Comparison of ENCODE assay signal across 8 mouse cellular contexts in genomic region chr1:85933631-85934465, GRCm38 (mm10). TPM values are rescaled to one million over a fixed set of nuclear protein-coding genes. Genes with fewer than 3 reads are reported as not detected.
A peak's percentile ranks its signal among the peaks of the same experiment; 100 is the strongest.
DNase-seq lines count a peak whose midpoint lies in the region; ATAC-seq and TF ChIP-seq lines count a peak whose summit lies in the region.

No protein-coding gene starts in this region.

- no peak overlapping the region for H3K4me3 ChIP-seq in heart, embryonic 15.5 days
- H3K4me3 ChIP-seq in embryonic facial prominence, embryonic 11.5 days (ENCODE audit: low read depth, low read length): no peak overlapping the region
- H3K4me3 ChIP-seq in intestine, embryonic 16.5 days (ENCODE audit: low read length): no peak overlapping the region; the same call in 1 of the 2 replicates
- H3K4me3 ChIP-seq in myocyte: no peak overlapping the region

- H3K4me1 ChIP-seq in heart, embryonic 15.5 days (replicated peaks): peaks cover 15% of the 10 kb centered on the region
- H3K4me1 ChIP-seq in embryonic facial prominence, embryonic 11.5 days (ENCODE audit: control insufficient read depth, insufficient read depth, low read length): 0 out of 2 replicates have a peak, but pooled peaks cover 2% of the 10 kb centered on the region
- peaks cover 11% of the 10 kb centered on the region for H3K4me1 ChIP-seq in intestine, embryonic 16.5 days (ENCODE audit: control insufficient read depth, insufficient read depth, low read length)

- H3K27me3 ChIP-seq in heart, embryonic 15.5 days: no peaks in the 10 kb centered on the region
- H3K27me3 ChIP-seq in embryonic facial prominence, embryonic 11.5 days (ENCODE audit: control insufficient read depth, insufficient read depth, low read length): no peaks in the 10 kb centered on the region
- no peaks in the 10 kb centered on the region for H3K27me3 ChIP-seq in intestine, embryonic 16.5 days (replicated peaks; ENCODE audit: control insufficient read depth, insufficient read depth, low read length)
- peaks cover 13% of the 10 kb centered on the region for H3K27me3 ChIP-seq in myocyte (ENCODE audit: control insufficient read depth, insufficient read depth, insufficient read length)

- 15% methylated on average over 11 of the region's 11 CpGs for WGBS in heart, embryonic 15.5 days
- 20% methylated on average over 11 of the region's 11 CpGs for WGBS in embryonic facial prominence, embryonic 11.5 days
- WGBS in intestine, embryonic 16.5 days: 13% methylated on average over 11 of the region's 11 CpGs

- H3K27ac ChIP-seq in heart, embryonic 15.5 days: peak overlapping the region; percentile 29; the same call in 1 of the 2 replicates
- no peak overlapping the region for H3K27ac ChIP-seq in embryonic facial prominence, embryonic 11.5 days (replicated peaks; ENCODE audit: low read depth, low read length)
- H3K27ac ChIP-seq in intestine, embryonic 16.5 days (ENCODE audit: low read length): peak overlapping the region; percentile 43

- DNase-seq in heart, adult 11 months: no peak
- peak; percentile 64 for DNase-seq in embryonic facial prominence, embryonic 11.5 days (ENCODE audit: low spot score)
- no peak for DNase-seq in gastrocnemius, postnatal 4 days (ENCODE audit: low spot score in 2 of 2)
- DNase-seq in urinary bladder, postnatal 4 days (ENCODE audit: low spot score in 2 of 2): no peak
- DNase-seq in frontal cortex, postnatal 25 days (ENCODE audit: low spot score in 2 of 2): no peak

- 0 out of 2 replicates have a peak, but pooled peaks have one; percentile 11 for ATAC-seq in heart, embryonic 15.5 days (replicated peaks; ENCODE audit: insufficient number of reproducible peaks, insufficient read depth, low FRiP score, low read depth)
- peak; percentile 49; the same call in 1 of the 2 replicates for ATAC-seq in embryonic facial prominence, embryonic 11.5 days (replicated peaks; ENCODE audit: insufficient number of reproducible peaks, low FRiP score, low TSS enrichment, low read depth)
- ATAC-seq in intestine, embryonic 16.5 days: peak; percentile 49

- H3K36me3 ChIP-seq in heart, embryonic 15.5 days: no peaks in the 10 kb centered on the region
- no peaks in the 10 kb centered on the region for H3K36me3 ChIP-seq in embryonic facial prominence, embryonic 11.5 days (replicated peaks; ENCODE audit: control insufficient read depth, insufficient read depth, low read depth, low read length)
- H3K36me3 ChIP-seq in intestine, embryonic 16.5 days (ENCODE audit: control insufficient read depth, insufficient read depth, low read length): no peaks in the 10 kb centered on the region
- no peaks in the 10 kb centered on the region for H3K36me3 ChIP-seq in myocyte (ENCODE audit: control insufficient read depth, insufficient read depth)

- TF ChIP-seq POLR2A in myocyte (IDR thresholded peaks at IDR 0.05; ENCODE audit: insufficient read length, low read depth): no peak

- no peak overlapping the region for H3K9ac ChIP-seq in heart, embryonic 15.5 days
- no peak overlapping the region for H3K9ac ChIP-seq in embryonic facial prominence, embryonic 11.5 days (replicated peaks; ENCODE audit: low read length)
- peak overlapping the region; percentile 27; the same call in 1 of the 2 replicates for H3K9ac ChIP-seq in intestine, embryonic 16.5 days (ENCODE audit: low read depth, low read length)

- H3K4me2 ChIP-seq in heart, embryonic 15.5 days: peak overlapping the region; percentile 34
- H3K4me2 ChIP-seq in embryonic facial prominence, embryonic 11.5 days (ENCODE audit: low read depth, low read length): 0 out of 2 replicates have a peak overlapping the region, but pooled peaks have one; percentile 5
- H3K4me2 ChIP-seq in intestine, embryonic 16.5 days (ENCODE audit: low read depth, low read length): peak overlapping the region; percentile 41
- H3K4me2 ChIP-seq in myocyte (ENCODE audit: low read depth): peak overlapping the region; percentile 6

- H3ac ChIP-seq in myocyte (ENCODE audit: control insufficient read depth, insufficient read length): no peak overlapping the region

- H3K79me2 ChIP-seq in myocyte (ENCODE audit: control insufficient read depth, insufficient read depth): no peaks in the 10 kb centered on the region

- H3K9me3 ChIP-seq in heart, embryonic 15.5 days (replicated peaks): no peaks in the 10 kb centered on the region
- H3K9me3 ChIP-seq in embryonic facial prominence, embryonic 11.5 days (replicated peaks; ENCODE audit: control insufficient read depth, low read length): no peaks in the 10 kb centered on the region
- H3K9me3 ChIP-seq in intestine, embryonic 16.5 days (ENCODE audit: control insufficient read depth, low read length): no peaks in the 10 kb centered on the region

TF ChIP-seq in myocyte, 11 proteins besides CTCF, POLR2A, EP300 and RAD21:
- TF ChIP-seq USF1 (IDR thresholded peaks at IDR 0.05; ENCODE audit: low read depth) (no peak), POLR2AphosphoS2 (IDR thresholded peaks at IDR 0.05; ENCODE audit: insufficient read length, low read depth) (no peak), MAX (IDR thresholded peaks at IDR 0.05; ENCODE audit: low read depth) (no peak), TCF12 (IDR thresholded peaks at IDR 0.05; ENCODE audit: insufficient read depth, poor library complexity, severe bottlenecking) (no peak), E2F4 (IDR thresholded peaks at IDR 0.05; ENCODE audit: insufficient read depth) (no peak), MYOG (IDR thresholded peaks at IDR 0.05; ENCODE audit: control insufficient read depth in 1 of 3, insufficient read depth in 1 of 3, insufficient read length in 2 of 3, low read depth in 2 of 3) (no peak), CEBPB (IDR thresholded peaks at IDR 0.05; ENCODE audit: insufficient read depth, poor library complexity, severe bottlenecking) (no peak), MYOD1 (IDR thresholded peaks at IDR 0.05; ENCODE audit: control insufficient read depth in 1 of 3, insufficient read length in 2 of 3, low read depth in 2 of 3) (no peak), REST (IDR thresholded peaks at IDR 0.05; ENCODE audit: insufficient read depth, insufficient read length) (no peak), SRF (IDR thresholded peaks at IDR 0.05; ENCODE audit: control insufficient read depth, insufficient read length, low read depth) (no peak), TCF3 (IDR thresholded peaks at IDR 0.05; ENCODE audit: insufficient read length, low read depth) (no peak)
TF ChIP-seq in myocyte: peak in this region for 0.

RNA-seq across cellular contexts. Expression of gene 4933407L21Rik, which starts 5.6 kb away (rescaled TPM):
- polyA plus RNA-seq in heart, embryonic 15.5 days (2015; fragmentation: Nextera tagmentation; extraction: Ambion mirVana): 0.04 and 0.18 TPM in 2 replicates
- polyA plus RNA-seq in embryonic facial prominence, embryonic 11.5 days (2014; fragmentation: Nextera tagmentation; extraction: Ambion mirVana): not detected in 2 replicates
- 0.09 and 0.22 TPM in 2 replicates for polyA plus RNA-seq in intestine, embryonic 16.5 days (2015; fragmentation: Nextera tagmentation; extraction: Ambion mirVana)
- not detected for polyA plus RNA-seq in myocyte (2012; fragmentation: generic; extraction: Trizol)
- total RNA-seq in gastrocnemius, postnatal 4 days (2021): under 1 TPM; 0.39 to 0.96 TPM

RNA-seq across cellular contexts. Expression of gene Gpr55, which starts 27.0 kb away (rescaled TPM):
- polyA plus RNA-seq in heart, embryonic 15.5 days (2015; fragmentation: Nextera tagmentation; extraction: Ambion mirVana): 0.06 and 0.08 TPM in 2 replicates
- polyA plus RNA-seq in embryonic facial prominence, embryonic 11.5 days (2014; fragmentation: Nextera tagmentation; extraction: Ambion mirVana): not detected in 2 replicates
- polyA plus RNA-seq in intestine, embryonic 16.5 days (2015; fragmentation: Nextera tagmentation; extraction: Ambion mirVana): 0.07 and 0.10 TPM in 2 replicates
- not detected for polyA plus RNA-seq in myocyte (2012; fragmentation: generic; extraction: Trizol)
- total RNA-seq in gastrocnemius, postnatal 4 days (2021): not detected

RNA-seq across cellular contexts. Expression of gene Itm2c, which starts 39.8 kb away (rescaled TPM):
- 181 and 231 TPM in 2 replicates for polyA plus RNA-seq in heart, embryonic 15.5 days (2015; fragmentation: Nextera tagmentation; extraction: Ambion mirVana)
- 130 and 133 TPM in 2 replicates for polyA plus RNA-seq in embryonic facial prominence, embryonic 11.5 days (2014; fragmentation: Nextera tagmentation; extraction: Ambion mirVana)
- 129 and 141 TPM in 2 replicates for polyA plus RNA-seq in intestine, embryonic 16.5 days (2015; fragmentation: Nextera tagmentation; extraction: Ambion mirVana)
- polyA plus RNA-seq in myocyte (2012; fragmentation: generic; extraction: Trizol): 86.6 TPM
- total RNA-seq in gastrocnemius, postnatal 4 days (2021): 10 to 100 TPM; 79.6 to 80.8 TPM
